1 mouse cellular context compared by ENCODE assay signal in the genomic region with DNA sequence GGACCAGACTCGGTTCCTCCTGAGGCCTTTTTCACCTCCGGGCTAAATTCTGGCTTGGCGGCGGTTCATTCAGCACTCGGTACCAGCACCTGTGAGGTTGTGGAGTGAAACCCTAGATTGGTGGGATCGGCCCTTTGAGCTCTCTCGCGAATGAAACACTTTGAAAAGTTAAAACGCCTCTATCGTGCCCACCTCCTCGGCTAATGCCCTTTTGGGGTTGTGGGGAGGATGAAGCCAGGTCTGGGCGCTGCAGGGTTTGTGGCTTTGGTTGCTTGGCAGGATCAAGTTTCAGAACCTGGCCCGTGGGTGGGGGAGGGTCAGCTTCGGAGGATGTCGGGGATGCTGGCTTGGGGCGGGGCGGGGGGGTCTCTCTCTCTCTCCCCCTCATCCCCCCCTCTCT.
TF ChIP-seq lines count a peak whose summit lies in the region.

No protein-coding gene starts in this region.

TF ChIP-seq in CH12.LX, 34 proteins besides CTCF, POLR2A, EP300 and RAD21 (continued from another document):
- TF ChIP-seq ZMIZ1 (IDR thresholded peaks at IDR 0.05; ENCODE audit: low read depth, low read length): no peak
- TF ChIP-seq ETS1 (conservative IDR thresholded peaks at IDR 0.05; ENCODE audit: low read depth, low read length): no peak
